Mouse (Mus musculus): Measurements from ENCODE around the gene Chrdl2.

GRCm38 (mm10) chr7:100080087-100080781, 74.3 kb downstream of the Chrdl2 start:
- TF ChIP-seq CTCF (IDR thresholded peaks at IDR 0.05) (no peak), EP300 (IDR thresholded peaks at IDR 0.05; ENCODE audit: insufficient read depth, low read depth, low read length) (no peak)

All from heart, adult 2 months (tissue).